Mouse (Mus musculus): ENCODE results near the gene Zfp575. TPM values are rescaled to one million over a fixed set of nuclear protein-coding genes. Genes with fewer than 3 reads are reported as not detected.
"Not testable (repeated sequence)": the region's sequence is repeated elsewhere in the genome, so short reads cannot be mapped to it uniquely, and the experiment has no call there.

The Zfp575 gene
- total RNA-seq (2021) = 0.48 and 0.94 TPM in 2 replicates
- long read RNA-seq, experiment 1, partial matches to known transcripts = 0 of 2 reads
- long read RNA-seq, experiment 1, other reads (novel, unspliced or antisense) = 1 of 2 reads
- long read RNA-seq, experiment 2, partial matches to known transcripts = 0 of 1 reads
- long read RNA-seq, experiment 2, other reads (novel, unspliced or antisense) = 1 of 1 reads

- DNase-seq = peak; percentile 60
Observed at GRCm38 (mm10) chr7:24587330-24588105, at the start of gene Zfp575, which contains the start of gene Ethe1. Gene Zfp575 (minus strand): TSS chr7:24587641. Gene Ethe1 (plus strand): TSS chr7:24587543.

DNA sequence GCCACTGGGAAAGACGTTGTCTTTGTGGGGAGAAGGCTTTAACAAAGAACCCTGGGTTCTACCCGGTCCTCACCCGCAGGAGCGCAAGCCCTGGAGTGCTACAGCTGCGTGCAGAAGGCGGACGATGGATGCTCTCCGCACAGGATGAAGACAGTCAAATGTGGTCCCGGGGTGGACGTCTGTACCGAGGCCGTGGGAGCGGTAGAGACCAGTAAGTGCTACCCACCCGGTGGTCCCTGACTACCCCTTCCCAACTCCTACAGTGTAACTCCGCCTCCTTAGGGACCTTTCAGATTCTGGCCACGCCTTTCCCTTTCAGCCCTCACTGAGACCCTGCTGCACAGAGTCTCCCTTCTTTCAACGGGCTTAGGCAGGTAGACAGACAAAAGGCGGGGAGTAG lies 49.6 kb upstream of the Zfp575 start:
- DNase-seq = no peak

DNA sequence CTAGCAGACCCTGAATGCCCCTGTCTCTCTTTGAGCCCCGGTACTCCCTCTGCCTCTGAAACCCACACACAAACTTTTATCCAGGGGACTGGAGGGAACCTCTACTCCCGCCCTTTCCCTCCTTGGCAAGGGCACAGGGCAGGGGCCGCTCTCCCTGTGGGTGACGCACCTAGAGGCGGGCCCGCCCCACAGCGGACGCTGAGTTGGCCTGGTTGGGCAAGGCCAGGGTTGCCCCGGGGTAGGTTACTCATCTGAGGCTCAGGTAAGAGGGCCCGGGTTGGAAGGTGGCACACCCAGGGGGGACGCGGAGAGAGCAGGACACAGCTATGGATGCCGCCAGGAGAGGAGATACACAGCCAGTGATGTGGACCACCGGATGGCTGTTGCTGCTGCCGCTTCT lies 48.8 kb upstream of the Zfp575 start, which contains the start of gene Lypd3:
TSS of gene Lypd3 (plus strand) at position 287 of the 400 bp plus-strand sequence.
- DNase-seq = no peak

GRCm38 (mm10) chr7:24630116-24630880 lies 42.9 kb upstream of the Zfp575 start:
- no peak for DNase-seq

DNA sequence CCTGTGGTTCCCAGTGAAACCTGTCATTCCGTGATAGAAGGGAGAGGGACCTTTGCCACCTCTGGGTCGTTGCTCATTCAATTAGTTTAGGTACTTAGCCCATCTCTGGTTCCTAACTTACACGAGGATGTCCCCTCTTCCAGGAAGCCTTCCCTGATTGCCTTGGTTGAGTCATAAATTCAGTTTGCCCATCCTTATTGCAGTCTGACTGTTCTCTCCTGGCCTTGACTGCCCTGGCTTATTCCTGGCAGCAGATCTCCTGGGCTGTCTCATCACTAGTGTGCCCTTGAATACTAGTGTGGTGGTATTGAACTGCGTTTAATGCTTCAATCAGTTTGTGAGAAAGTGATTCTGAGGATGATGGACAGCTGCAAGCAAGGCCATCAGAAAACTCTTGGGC lies 42.2 kb upstream of the Zfp575 start:
- DNase-seq = peak; percentile 61

- peak; percentile 95 for DNase-seq
Observed at GRCm38 (mm10) chr7:24628685-24629610, 41.5 kb upstream of the Zfp575 start.

GRCm38 (mm10) chr7:24622967-24623366 lies 35.5 kb upstream of the Zfp575 start:
- no peak for DNase-seq

DNA sequence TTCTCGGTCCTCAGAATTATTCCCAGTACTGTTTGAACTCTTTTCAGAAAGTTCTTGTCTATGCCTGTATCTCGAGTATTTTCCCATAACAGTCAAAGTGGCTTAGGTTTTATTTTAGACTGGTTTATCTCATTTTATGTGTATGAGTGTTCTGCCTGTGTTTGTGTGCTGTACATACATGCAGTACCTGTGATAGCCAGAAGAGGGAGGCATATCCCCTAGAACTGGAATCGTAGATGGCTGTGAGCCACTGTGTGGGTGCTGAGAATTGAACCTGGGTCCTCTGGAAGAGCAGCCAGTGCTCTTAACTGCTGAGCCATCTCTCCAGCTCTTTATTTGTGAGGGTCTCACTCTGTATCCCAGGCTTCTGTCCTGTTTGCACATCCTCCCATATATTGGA lies 33.8 kb upstream of the Zfp575 start:
- DNase-seq = no peak

GRCm38 (mm10) chr7:24619671-24620397 lies 32.4 kb upstream of the Zfp575 start:
- no peak for DNase-seq

DNA sequence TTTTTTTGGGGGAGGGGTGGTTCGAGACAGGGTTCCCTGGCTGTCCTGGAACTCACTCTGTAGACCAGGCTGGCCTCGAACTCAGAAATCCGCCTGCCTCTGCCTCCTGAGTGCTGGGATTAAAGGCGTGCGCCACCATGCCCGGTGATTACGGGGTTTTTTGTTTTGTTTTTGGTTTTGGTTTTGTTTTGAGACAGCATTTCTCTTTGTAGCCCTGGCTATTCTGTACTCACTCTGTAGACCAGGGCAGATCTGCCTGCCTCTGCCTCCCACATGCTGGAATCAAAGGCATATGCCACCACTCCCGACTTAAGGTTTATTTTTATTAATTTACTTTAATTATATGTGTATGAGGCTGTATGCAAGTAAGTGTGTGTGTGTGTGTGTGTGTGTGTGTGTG lies 30.9 kb upstream of the Zfp575 start:
- DNase-seq = not testable (repeated sequence)

- DNase-seq = no peak
Observed at GRCm38 (mm10) chr7:24617763-24618162, 30.3 kb upstream of the Zfp575 start.

DNA sequence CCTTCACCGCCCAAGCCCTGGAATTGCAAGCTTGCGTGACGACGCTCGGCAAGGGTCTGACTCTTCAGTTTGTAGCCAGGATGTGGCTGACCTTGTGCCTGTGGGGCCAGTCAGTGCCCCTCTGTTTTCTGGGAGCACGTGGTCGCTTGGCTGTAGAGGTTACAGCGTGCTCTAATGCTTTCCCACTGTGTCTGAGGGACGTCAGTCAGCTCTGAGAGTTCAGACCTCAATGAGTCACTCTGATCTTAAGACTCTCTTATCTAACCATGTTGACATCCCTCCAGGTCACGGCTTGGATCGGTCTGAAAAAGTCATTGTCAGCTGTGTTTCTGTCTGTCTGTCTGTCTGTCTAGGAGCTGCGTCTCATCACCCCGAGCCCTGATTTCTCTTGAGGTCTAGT lies 27.4 kb upstream of the Zfp575 start:
- DNase-seq = no peak

DNA sequence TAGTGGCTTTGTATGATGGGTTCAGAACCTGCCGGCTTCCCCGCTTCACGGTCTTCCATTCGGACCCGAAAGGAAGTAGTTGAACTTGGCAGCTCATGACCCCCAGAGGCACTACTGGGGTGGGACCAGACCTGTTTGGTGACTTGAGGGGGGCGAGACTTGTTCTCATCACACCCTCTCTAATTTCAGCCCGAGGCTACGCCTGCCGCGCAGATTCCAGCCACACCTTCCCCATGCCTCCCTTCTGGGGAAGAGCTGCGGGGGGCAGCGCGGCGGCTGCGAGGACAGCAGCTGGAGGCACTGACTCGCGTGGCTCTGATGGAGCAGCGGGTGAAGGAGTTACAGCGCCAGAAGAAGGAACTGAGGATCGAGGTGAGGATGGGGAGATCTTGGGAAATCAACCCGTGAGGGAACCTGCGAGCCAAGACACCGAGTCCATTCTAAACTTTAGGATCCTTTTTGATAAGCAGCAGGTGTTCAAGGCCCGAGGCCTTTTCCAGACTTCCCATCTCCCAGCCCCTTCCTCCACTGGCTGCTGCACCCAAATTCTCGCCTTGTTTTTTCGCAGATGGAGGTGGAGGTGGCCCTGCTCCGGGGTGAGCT lies 25.0 kb upstream of the Zfp575 start:
- DNase-seq = no peak

DNA sequence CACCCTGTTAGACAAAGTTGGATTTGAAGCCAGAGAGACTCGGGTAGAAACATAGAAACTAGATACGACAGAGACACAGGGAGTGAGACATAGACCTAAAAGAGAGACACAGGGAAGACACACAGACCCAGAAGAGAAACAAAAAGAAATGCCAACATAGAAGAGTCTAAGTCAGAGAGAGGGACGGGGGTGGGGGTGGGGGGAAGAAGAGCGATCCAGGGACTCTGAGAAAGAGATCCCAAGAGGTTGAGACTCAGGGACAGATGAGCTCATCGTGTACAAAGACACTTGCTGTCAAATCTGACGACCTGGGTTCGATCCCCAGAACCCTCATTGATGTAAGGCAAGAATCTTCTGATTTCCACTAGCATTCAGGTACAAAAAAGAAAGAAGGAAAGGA lies 24.3 kb upstream of the Zfp575 start:
- DNase-seq = no peak

DNA sequence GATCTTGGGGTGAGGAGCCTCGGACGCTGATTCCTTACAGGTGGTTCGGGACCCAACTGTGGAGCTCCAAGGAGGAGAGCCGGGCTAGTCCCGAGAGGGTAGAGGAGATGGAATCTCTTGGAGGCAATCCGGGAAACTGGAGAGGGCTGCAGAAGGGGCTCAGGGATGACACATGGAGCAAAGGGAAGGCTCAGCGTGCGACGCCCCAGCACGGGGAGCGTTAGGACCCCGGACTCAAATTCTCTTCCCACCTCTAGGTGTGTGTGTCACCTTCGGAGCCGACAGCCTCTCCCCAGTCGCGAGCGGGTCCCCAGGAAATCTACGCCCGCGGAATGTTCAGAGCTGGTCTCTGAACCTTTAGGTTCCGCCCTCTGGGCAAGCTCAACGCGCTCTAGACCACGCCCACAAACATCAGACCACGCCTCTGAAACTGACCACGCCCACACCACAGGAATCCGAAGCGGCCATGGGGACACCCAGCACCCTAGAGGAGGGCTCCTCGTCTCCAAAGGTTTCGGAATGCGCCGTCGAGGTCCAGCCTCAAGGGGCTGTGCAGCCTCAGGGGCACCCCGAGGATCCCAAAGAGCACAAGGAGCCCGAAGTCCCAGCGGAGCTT lies 23.5 kb upstream of the Zfp575 start:
- peak; percentile 95 for DNase-seq

GRCm38 (mm10) chr7:24610144-24610878 lies 22.9 kb upstream of the Zfp575 start, which contains the start of gene Phldb3:
Gene Phldb3 (plus strand): TSS chr7:24610763.
- DNase-seq = no peak

- DNase-seq = no peak
Observed at GRCm38 (mm10) chr7:24608561-24608960, 21.1 kb upstream of the Zfp575 start.

DNA sequence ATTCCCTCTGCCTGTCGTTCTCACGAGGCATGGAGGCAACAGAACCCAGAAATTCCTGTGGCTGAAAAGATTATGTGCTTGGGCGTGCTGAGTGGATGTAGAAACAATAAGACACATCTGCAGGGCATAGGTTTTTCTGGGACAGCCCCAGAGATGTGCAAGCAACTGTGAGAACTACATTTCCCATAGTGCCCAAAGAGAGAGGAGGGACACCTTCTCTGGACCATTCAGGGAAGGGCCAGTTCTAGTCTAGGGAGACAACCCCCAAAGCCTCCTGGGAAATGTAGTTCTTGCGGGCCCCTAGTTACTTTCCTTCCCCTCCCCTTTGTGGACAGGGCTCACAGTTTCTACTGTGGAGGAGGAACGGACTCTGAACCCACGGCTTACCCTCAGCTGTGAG lies 20.6 kb upstream of the Zfp575 start:
- peak; percentile 78 for DNase-seq

GRCm38 (mm10) chr7:24606046-24606445 lies 18.6 kb upstream of the Zfp575 start:
- no peak for DNase-seq
